Mouse (Mus musculus): ENCODE results near the gene Per2.

Per2 gene

GRCm38 (mm10) chr1:91458223-91458861 lies 782 bp downstream of the Per2 start:
- DNase-seq (ENCODE audit: low read depth), result peak; percentile 43

- DNase-seq (ENCODE audit: low read depth), result peak; percentile 28
Observed at GRCm38 (mm10) chr1:91457698-91458097, 1.4 kb downstream of the Per2 start.

- no peak for DNase-seq (ENCODE audit: low read depth)
Observed at GRCm38 (mm10) chr1:91457116-91457515, 2.0 kb downstream of the Per2 start.

- no peak for DNase-seq (ENCODE audit: low read depth)
Observed at GRCm38 (mm10) chr1:91456301-91456801, 2.8 kb downstream of the Per2 start.

GRCm38 (mm10) chr1:91455661-91456161 lies 3.4 kb downstream of the Per2 start:
- DNase-seq (ENCODE audit: low read depth), result no peak

GRCm38 (mm10) chr1:91454927-91455326 lies 4.2 kb downstream of the Per2 start:
- no peak for DNase-seq (ENCODE audit: low read depth)

GRCm38 (mm10) chr1:91454366-91454765 lies 4.8 kb downstream of the Per2 start:
- no peak for DNase-seq (ENCODE audit: low read depth)

- no peak for DNase-seq (ENCODE audit: low read depth)
Observed at GRCm38 (mm10) chr1:91453932-91454331, 5.2 kb downstream of the Per2 start.

GRCm38 (mm10) chr1:91451547-91452084 lies 7.5 kb downstream of the Per2 start:
- no peak for DNase-seq (ENCODE audit: low read depth)

- DNase-seq (ENCODE audit: low read depth), result no peak
Observed at GRCm38 (mm10) chr1:91450851-91451250, 8.3 kb downstream of the Per2 start.

- DNase-seq (ENCODE audit: low read depth), result no peak
Observed at GRCm38 (mm10) chr1:91448688-91449087, 10.4 kb downstream of the Per2 start.

GRCm38 (mm10) chr1:91446511-91446910 lies 12.6 kb downstream of the Per2 start:
- no peak for DNase-seq (ENCODE audit: low read depth)

GRCm38 (mm10) chr1:91446060-91446459 lies 13.1 kb downstream of the Per2 start:
- DNase-seq (ENCODE audit: low read depth), result no peak

- DNase-seq (ENCODE audit: low read depth), result no peak
Observed at GRCm38 (mm10) chr1:91444841-91445830, 14.0 kb downstream of the Per2 start.

- DNase-seq (ENCODE audit: low read depth), result no peak
Observed at GRCm38 (mm10) chr1:91442350-91442990, 16.7 kb downstream of the Per2 start.

GRCm38 (mm10) chr1:91441855-91442254 lies 17.3 kb downstream of the Per2 start:
- no peak for DNase-seq (ENCODE audit: low read depth)

GRCm38 (mm10) chr1:91439776-91440175 lies 19.3 kb downstream of the Per2 start:
- no peak for DNase-seq (ENCODE audit: low read depth)

GRCm38 (mm10) chr1:91437573-91437972 lies 21.6 kb downstream of the Per2 start:
- DNase-seq (ENCODE audit: low read depth), result no peak

GRCm38 (mm10) chr1:91437083-91437400 lies 22.1 kb downstream of the Per2 start:
- no peak for DNase-seq (ENCODE audit: low read depth)

- DNase-seq (ENCODE audit: low read depth), result no peak
Observed at GRCm38 (mm10) chr1:91436380-91437082, 22.6 kb downstream of the Per2 start.

GRCm38 (mm10) chr1:91435606-91436130 lies 23.5 kb downstream of the Per2 start:
- DNase-seq (ENCODE audit: low read depth), result no peak
